Mouse (Mus musculus): ENCODE results near the gene Mtnr1a. TPM values are rescaled to one million over a fixed set of nuclear protein-coding genes. Genes with fewer than 3 reads are reported as not detected.

Gene Mtnr1a
- polyA plus RNA-seq, 1 experiment from 2014 or later: 0.20 TPM

DNA sequence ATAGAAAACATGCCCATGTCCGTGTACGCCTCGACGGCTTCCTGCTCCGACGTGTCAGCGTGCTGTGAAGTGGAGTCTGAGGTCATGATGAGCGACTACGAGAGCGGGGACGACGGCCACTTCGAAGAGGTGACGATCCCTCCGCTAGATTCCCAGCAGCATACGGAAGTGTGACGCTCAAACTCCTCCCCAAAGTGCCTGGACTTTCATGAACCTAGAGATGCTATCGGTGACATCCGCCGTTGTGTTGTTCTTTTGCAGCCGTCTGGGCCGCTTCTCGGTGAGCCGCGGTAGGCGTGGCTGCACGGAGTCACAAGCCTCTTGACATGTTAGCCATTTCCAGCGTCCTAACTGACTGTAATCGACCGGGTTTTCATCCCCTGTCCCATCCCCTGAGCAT lies 17.7 kb upstream of the Mtnr1a start:
- no peak for DNase-seq (ENCODE audit: low spot score)
- no peak overlapping the region for H3K4me3 ChIP-seq (ENCODE audit: low read depth, low read length)
- H3K36me3 ChIP-seq (ENCODE audit: control insufficient read depth, insufficient read depth, low read length): peaks cover 17% of the 10 kb centered on the region; the same call in 1 of the 2 replicates
- WGBS: 93% methylated on average over 30 of the region's 30 CpGs
- no peak for ATAC-seq (replicated peaks; ENCODE audit: low FRiP score)
- no peak overlapping the region for H3K9ac ChIP-seq (ENCODE audit: low read length)
- no peak overlapping the region for H3K27ac ChIP-seq (ENCODE audit: low read depth, low read length)
- no peaks in the 10 kb centered on the region for H3K9me3 ChIP-seq (ENCODE audit: control insufficient read depth, low read length)
- H3K27me3 ChIP-seq (ENCODE audit: control insufficient read depth, insufficient read depth, low read length): no peaks in the 10 kb centered on the region
- H3K4me1 ChIP-seq (replicated peaks; ENCODE audit: control insufficient read depth, insufficient read depth, low read length): no peaks in the 10 kb centered on the region
- no peak overlapping the region for H3K4me2 ChIP-seq (ENCODE audit: low read depth, low read length, severe bottlenecking)

DNA sequence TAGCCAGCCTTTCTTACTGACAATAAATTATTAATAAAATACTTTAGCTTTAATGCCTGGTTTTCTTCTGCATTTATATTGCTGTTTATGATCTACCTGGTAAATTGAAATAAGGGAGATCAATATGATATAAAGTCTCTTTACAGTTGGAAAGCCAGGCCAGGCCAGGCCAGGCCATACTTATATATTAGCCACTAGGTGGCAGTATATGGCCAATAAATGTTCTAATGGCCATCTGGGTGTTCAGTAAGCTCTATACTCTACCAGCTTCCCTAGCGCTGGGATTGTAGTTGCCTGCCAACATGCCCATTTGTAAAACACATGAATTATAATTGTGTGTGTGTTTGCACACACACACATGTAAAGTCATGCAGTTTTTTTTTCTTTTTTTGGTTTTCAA lies 16.7 kb upstream of the Mtnr1a start:
- H3K9me3 ChIP-seq (ENCODE audit: control insufficient read depth, low read length): no peaks in the 10 kb centered on the region
- no peak overlapping the region for H3K4me2 ChIP-seq (ENCODE audit: low read depth, low read length, severe bottlenecking)
- DNase-seq (ENCODE audit: low spot score): no peak
- no peak overlapping the region for H3K4me3 ChIP-seq (ENCODE audit: low read depth, low read length)
- no peaks in the 10 kb centered on the region for H3K27me3 ChIP-seq (ENCODE audit: control insufficient read depth, insufficient read depth, low read length)
- H3K27ac ChIP-seq (ENCODE audit: low read depth, low read length): no peak overlapping the region
- no peak overlapping the region for H3K9ac ChIP-seq (ENCODE audit: low read length)
- 79% methylated on average over 1 of the region's 1 CpGs for WGBS
- ATAC-seq (replicated peaks; ENCODE audit: low FRiP score): peak; percentile 63; the same call in 1 of the 2 replicates
- H3K36me3 ChIP-seq (ENCODE audit: control insufficient read depth, insufficient read depth, low read length): peaks cover 17% of the 10 kb centered on the region; the same call in 1 of the 2 replicates
- H3K4me1 ChIP-seq (replicated peaks; ENCODE audit: control insufficient read depth, insufficient read depth, low read length): no peaks in the 10 kb centered on the region

- Histone ChIP-seq H3K36me3 (ENCODE audit: control insufficient read depth, insufficient read depth, low read length) (peaks cover 17% of the 10 kb centered on the region; the same call in 1 of the 2 replicates), H3K27me3 (ENCODE audit: control insufficient read depth, insufficient read depth, low read length) (no peaks in the 10 kb centered on the region)
- ATAC-seq (replicated peaks; ENCODE audit: low FRiP score): 0 out of 2 replicates have a peak, but pooled peaks have one; percentile 10
These were observed 16.3 kb upstream of the Mtnr1a start for GRCm38 (mm10) chr8:45052618-45053017.

DNA sequence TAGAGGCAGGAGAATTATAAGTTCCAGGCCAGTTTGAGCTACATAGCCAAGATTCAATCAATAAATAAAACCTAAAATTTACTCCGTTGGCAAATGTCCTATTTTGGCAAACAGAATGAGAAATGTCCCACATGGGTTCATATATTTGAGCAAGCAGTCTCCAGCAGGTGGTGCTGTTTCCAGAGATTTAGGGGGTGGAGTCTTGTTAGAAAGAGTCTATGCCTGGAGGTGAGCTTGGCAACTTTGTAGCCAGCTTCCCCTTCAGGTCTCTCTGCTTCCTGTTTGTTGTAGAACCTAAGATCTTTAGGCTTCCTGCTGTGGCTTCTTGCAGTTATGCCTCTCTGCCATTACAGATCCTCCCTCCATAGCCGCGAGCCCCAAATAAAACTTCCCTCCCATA lies 13.4 kb upstream of the Mtnr1a start:
- Histone ChIP-seq H3K4me1 (replicated peaks; ENCODE audit: control insufficient read depth, insufficient read depth, low read length) (no peaks in the 10 kb centered on the region), H3K9ac (ENCODE audit: low read length) (no peak overlapping the region), H3K36me3 (ENCODE audit: control insufficient read depth, insufficient read depth, low read length) (peaks cover 17% of the 10 kb centered on the region; the same call in 1 of the 2 replicates), H3K4me3 (ENCODE audit: low read depth, low read length) (no peak overlapping the region), H3K4me2 (ENCODE audit: low read depth, low read length, severe bottlenecking) (no peak overlapping the region), H3K27me3 (ENCODE audit: control insufficient read depth, insufficient read depth, low read length) (no peaks in the 10 kb centered on the region), H3K9me3 (ENCODE audit: control insufficient read depth, low read length) (no peaks in the 10 kb centered on the region), H3K27ac (ENCODE audit: low read depth, low read length) (no peak overlapping the region)
- DNase-seq (ENCODE audit: low spot score): no peak
- WGBS: 98% methylated on average over 3 of the region's 3 CpGs
- ATAC-seq (replicated peaks; ENCODE audit: low FRiP score): no peak

More at GRCm38 (mm10) chr8:45052618-45053017, 16.3 kb upstream of the Mtnr1a start:
- H3K9me3 ChIP-seq (ENCODE audit: control insufficient read depth, low read length): no peaks in the 10 kb centered on the region
- no peaks in the 10 kb centered on the region for H3K4me1 ChIP-seq (replicated peaks; ENCODE audit: control insufficient read depth, insufficient read depth, low read length)
- 94% methylated on average over 9 of the region's 9 CpGs for WGBS
- no peak overlapping the region for H3K27ac ChIP-seq (ENCODE audit: low read depth, low read length)
- H3K9ac ChIP-seq (ENCODE audit: low read length): no peak overlapping the region
- DNase-seq (ENCODE audit: low spot score): no peak
- no peak overlapping the region for H3K4me3 ChIP-seq (ENCODE audit: low read depth, low read length)
- H3K4me2 ChIP-seq (ENCODE audit: low read depth, low read length, severe bottlenecking): no peak overlapping the region

GRCm38 (mm10) chr8:45056810-45057209 lies 12.1 kb upstream of the Mtnr1a start:
- no peak overlapping the region for H3K4me3 ChIP-seq (ENCODE audit: low read depth, low read length)
- H3K27me3 ChIP-seq (ENCODE audit: control insufficient read depth, insufficient read depth, low read length): no peaks in the 10 kb centered on the region
- H3K9ac ChIP-seq (ENCODE audit: low read length): no peak overlapping the region
- H3K4me1 ChIP-seq (replicated peaks; ENCODE audit: control insufficient read depth, insufficient read depth, low read length): no peaks in the 10 kb centered on the region
- ATAC-seq (replicated peaks; ENCODE audit: low FRiP score) (no peak), DNase-seq (ENCODE audit: low spot score) (peak; percentile 63)
- 22% methylated on average over 2 of the region's 3 CpGs for WGBS
- H3K27ac ChIP-seq (ENCODE audit: low read depth, low read length): no peak overlapping the region
- peaks cover 11% of the 10 kb centered on the region; the same call in 1 of the 2 replicates for H3K36me3 ChIP-seq (ENCODE audit: control insufficient read depth, insufficient read depth, low read length)
- H3K9me3 ChIP-seq (ENCODE audit: control insufficient read depth, low read length): no peaks in the 10 kb centered on the region
- H3K4me2 ChIP-seq (ENCODE audit: low read depth, low read length, severe bottlenecking): no peak overlapping the region

DNA sequence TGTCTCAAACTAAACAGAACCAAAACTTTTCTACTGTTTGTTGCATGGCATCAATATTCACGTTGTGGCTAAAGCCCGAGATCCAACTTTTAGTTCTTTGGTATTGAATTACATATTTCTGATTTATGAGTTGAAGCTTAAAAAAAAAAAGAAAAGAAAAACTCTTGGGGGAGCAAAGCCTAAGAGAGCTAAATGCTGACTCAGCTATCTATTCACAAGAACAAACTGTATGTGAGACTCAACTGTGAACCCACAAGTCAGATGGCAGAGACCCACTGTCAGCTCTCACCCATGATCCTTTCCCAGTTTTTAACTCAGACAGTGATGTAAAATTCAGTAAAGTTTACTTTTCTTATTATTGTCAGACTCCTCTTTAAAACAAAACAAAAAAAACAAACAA lies 8.9 kb upstream of the Mtnr1a start:
- H3K27me3 ChIP-seq (ENCODE audit: control insufficient read depth, insufficient read depth, low read length): no peaks in the 10 kb centered on the region
- no peak overlapping the region for H3K4me3 ChIP-seq (ENCODE audit: low read depth, low read length)
- 0 out of 2 replicates have a peak, but pooled peaks cover 2% of the 10 kb centered on the region for H3K4me1 ChIP-seq (replicated peaks; ENCODE audit: control insufficient read depth, insufficient read depth, low read length)
- ATAC-seq (replicated peaks; ENCODE audit: low FRiP score) (no peak), DNase-seq (ENCODE audit: low spot score) (no peak)
- no peak overlapping the region for H3K4me2 ChIP-seq (ENCODE audit: low read depth, low read length, severe bottlenecking)
- 79% methylated on average over 2 of the region's 2 CpGs for WGBS
- no peak overlapping the region for H3K27ac ChIP-seq (ENCODE audit: low read depth, low read length)
- no peaks in the 10 kb centered on the region; the same call in 1 of the 2 replicates for H3K36me3 ChIP-seq (ENCODE audit: control insufficient read depth, insufficient read depth, low read length)
- no peaks in the 10 kb centered on the region for H3K9me3 ChIP-seq (ENCODE audit: control insufficient read depth, low read length)
- H3K9ac ChIP-seq (ENCODE audit: low read length): no peak overlapping the region

DNA sequence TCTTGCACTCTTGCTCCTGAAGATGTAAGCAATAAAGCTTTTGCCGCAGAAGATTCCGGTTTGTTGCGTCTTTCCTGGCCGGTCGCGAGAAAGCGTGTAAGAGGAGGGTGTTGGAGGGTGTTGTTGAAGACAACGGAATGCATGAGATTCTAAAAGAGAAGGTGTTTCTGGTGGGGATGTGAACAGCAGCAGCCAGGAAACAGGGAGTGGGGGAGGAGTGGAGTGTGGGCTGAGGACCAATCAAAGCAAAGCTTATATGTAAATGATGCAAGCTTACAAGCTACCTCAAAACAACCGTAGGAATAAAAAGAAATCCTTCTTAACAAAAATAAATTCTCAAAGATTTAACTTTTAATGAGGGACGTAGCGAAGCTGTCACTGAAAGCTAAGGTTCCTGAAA lies 6.6 kb upstream of the Mtnr1a start:
- DNase-seq (ENCODE audit: low spot score): no peak
- no peaks in the 10 kb centered on the region for H3K9me3 ChIP-seq (ENCODE audit: control insufficient read depth, low read length)
- WGBS: 95% methylated on average over 11 of the region's 11 CpGs

DNA sequence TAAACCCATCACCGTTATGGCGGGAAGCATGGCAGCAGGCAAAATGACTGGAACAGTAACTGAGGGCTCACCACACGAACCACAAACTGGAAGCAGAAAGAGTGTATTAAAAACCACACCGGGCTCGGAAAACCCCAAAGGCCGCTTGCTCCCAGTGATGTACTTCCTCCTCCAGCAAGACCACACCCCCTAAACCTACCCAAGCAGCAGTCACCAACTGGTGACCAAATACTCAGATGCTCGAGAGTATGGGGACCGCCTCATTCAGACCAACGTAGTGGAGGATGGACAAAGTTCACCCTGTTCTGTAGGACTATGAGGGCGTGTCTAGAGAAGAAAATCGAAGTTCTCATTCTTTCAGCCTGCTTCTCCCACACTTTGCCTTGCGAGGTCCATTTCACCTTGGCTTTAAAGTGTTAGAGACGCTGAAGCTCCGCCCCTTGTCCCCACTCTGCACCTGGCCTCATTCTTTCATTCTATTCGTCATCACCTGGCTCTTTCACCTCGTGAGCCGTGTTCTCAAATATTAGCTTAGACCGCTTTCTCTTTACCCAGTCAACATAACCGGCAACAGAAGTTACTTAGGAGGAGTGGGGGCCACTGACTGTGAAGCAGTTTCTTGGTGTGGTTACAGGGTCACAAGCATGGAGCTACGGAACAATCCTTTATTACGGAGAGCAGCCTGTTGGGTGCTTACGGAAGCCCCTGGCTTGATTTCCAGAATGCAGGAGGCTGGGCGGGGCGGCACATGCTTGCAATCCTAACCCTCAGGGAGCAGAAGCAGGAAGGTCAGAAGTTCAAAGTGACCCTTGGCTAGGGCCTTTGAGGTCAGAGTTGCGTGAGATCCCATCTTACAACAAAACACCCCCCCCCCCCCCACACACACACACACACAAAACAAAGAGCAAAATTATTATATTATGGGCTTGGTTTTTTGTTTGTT lies 5.7 kb upstream of the Mtnr1a start:
- ATAC-seq (replicated peaks; ENCODE audit: low FRiP score) (peak; percentile 19; the same call in 1 of the 2 replicates), DNase-seq (ENCODE audit: low spot score) (no peak)
- no peaks in the 10 kb centered on the region for H3K9me3 ChIP-seq (ENCODE audit: control insufficient read depth, low read length)
- no peak overlapping the region for H3K9ac ChIP-seq (ENCODE audit: low read length)
- H3K27ac ChIP-seq (ENCODE audit: low read depth, low read length): no peak overlapping the region
- no peak overlapping the region for H3K4me3 ChIP-seq (ENCODE audit: low read depth, low read length)
- H3K4me1 ChIP-seq (replicated peaks; ENCODE audit: control insufficient read depth, insufficient read depth, low read length): 0 out of 2 replicates have a peak, but pooled peaks cover 2% of the 10 kb centered on the region
- H3K36me3 ChIP-seq (ENCODE audit: control insufficient read depth, insufficient read depth, low read length): no peaks in the 10 kb centered on the region
- WGBS: 82% methylated on average over 25 of the region's 25 CpGs
- no peak overlapping the region for H3K4me2 ChIP-seq (ENCODE audit: low read depth, low read length, severe bottlenecking)
- H3K27me3 ChIP-seq (ENCODE audit: control insufficient read depth, insufficient read depth, low read length): no peaks in the 10 kb centered on the region

More for the DNA sequence above, 6.6 kb upstream of the Mtnr1a start:
- Histone ChIP-seq H3K4me3 (ENCODE audit: low read depth, low read length) (no peak overlapping the region), H3K27me3 (ENCODE audit: control insufficient read depth, insufficient read depth, low read length) (no peaks in the 10 kb centered on the region), H3K36me3 (ENCODE audit: control insufficient read depth, insufficient read depth, low read length) (no peaks in the 10 kb centered on the region), H3K27ac (ENCODE audit: low read depth, low read length) (no peak overlapping the region), H3K9ac (ENCODE audit: low read length) (no peak overlapping the region), H3K4me1 (replicated peaks; ENCODE audit: control insufficient read depth, insufficient read depth, low read length) (0 out of 2 replicates have a peak, but pooled peaks cover 2% of the 10 kb centered on the region), H3K4me2 (ENCODE audit: low read depth, low read length, severe bottlenecking) (no peak overlapping the region)
- ATAC-seq (replicated peaks; ENCODE audit: low FRiP score): no peak

All from forebrain, embryonic 11.5 days (tissue).